Mouse (Mus musculus) embryonic facial prominence, embryonic 14.5 days (tissue): ENCODE results near the gene Ell. TPM values are rescaled to one million over a fixed set of nuclear protein-coding genes. Genes with fewer than 3 reads are reported as not detected.

ENCODE experiments used
- ATAC-seq: fragments of 200-750 bp; cut with Nextera tagmentation; 2 replicates; pipeline ENCODE4 v1.8.0; 2017; ENCODE audit warnings: low read depth, moderate number of reproducible peaks, moderate TSS enrichment
- DNase-seq: peaks from one replicate; pipeline ENCODE4 v3.0.0-alpha.2; 2015; ENCODE audit warnings: low spot score
- H3K27ac ChIP-seq: fragments of 300-500 bp; sonication (generic); replicated peaks from 2 replicates; pipeline ENCODE4 v1.5.1; 2014; ENCODE audit warnings: low read depth, mild to moderate bottlenecking, low read length, moderate library complexity
- H3K27me3 ChIP-seq: fragments of 300-500 bp; sonication (generic); replicated peaks from 2 replicates; pipeline ENCODE4 v1.6.1; 2014; ENCODE audit warnings: low read length; ENCODE audit not compliant: control insufficient read depth, insufficient read depth
- H3K36me3 ChIP-seq: fragments of 300-500 bp; sonication (generic); 2 replicates; pipeline ENCODE4 v1.6.1; 2014; ENCODE audit warnings: low read length, mixed read lengths; ENCODE audit not compliant: control insufficient read depth, insufficient read depth
- H3K4me1 ChIP-seq: fragments of 300-500 bp; sonication (generic); 2 replicates; pipeline ENCODE4 v1.6.1; 2014; ENCODE audit warnings: antibody characterized with exemption, low read length; ENCODE audit not compliant: control insufficient read depth, insufficient read depth
- H3K4me2 ChIP-seq: fragments of 300-500 bp; sonication (generic); 2 replicates; pipeline ENCODE4 v1.6.1; 2014; ENCODE audit warnings: low read depth, mild to moderate bottlenecking, low read length, moderate library complexity, mixed read lengths
- H3K4me3 ChIP-seq: fragments of 300-500 bp; sonication (generic); 2 replicates; pipeline ENCODE4 v1.5.1; 2014; ENCODE audit warnings: low read depth, mild to moderate bottlenecking, low read length
- H3K9ac ChIP-seq: fragments of 300-500 bp; sonication (generic); 2 replicates; pipeline ENCODE4 v1.6.1; 2014; ENCODE audit warnings: low read depth, mild to moderate bottlenecking, low read length, moderate library complexity, mixed read lengths
- H3K9me3 ChIP-seq: fragments of 300-500 bp; sonication (generic); 2 replicates; pipeline ENCODE4 v1.6.1; 2016; ENCODE audit warnings: low read length; ENCODE audit not compliant: control insufficient read depth
- WGBS: fragments of 180-500 bp; shearing (Covaris S2); extraction: QIAGEN DNeasy Blood & Tissue Kit; methylation state at CpG from one replicate; pipeline ENCODE4 v1.1.7; 2014; 5-methylcytosine and 5-hydroxymethylcytosine counted together
- polyA plus RNA-seq: library from polyadenylated mRNA; unstranded; fragments of >200 nt; fragmentation: Nextera tagmentation; extraction: Ambion mirVana; gene quantifications from 2 replicates; pipeline ENCODE4 v1.2.1, GENCODE M21; 2014

Gene Ell
- polyA plus RNA-seq, 1 experiment from 2014 or later = 17.3 TPM

DNA sequence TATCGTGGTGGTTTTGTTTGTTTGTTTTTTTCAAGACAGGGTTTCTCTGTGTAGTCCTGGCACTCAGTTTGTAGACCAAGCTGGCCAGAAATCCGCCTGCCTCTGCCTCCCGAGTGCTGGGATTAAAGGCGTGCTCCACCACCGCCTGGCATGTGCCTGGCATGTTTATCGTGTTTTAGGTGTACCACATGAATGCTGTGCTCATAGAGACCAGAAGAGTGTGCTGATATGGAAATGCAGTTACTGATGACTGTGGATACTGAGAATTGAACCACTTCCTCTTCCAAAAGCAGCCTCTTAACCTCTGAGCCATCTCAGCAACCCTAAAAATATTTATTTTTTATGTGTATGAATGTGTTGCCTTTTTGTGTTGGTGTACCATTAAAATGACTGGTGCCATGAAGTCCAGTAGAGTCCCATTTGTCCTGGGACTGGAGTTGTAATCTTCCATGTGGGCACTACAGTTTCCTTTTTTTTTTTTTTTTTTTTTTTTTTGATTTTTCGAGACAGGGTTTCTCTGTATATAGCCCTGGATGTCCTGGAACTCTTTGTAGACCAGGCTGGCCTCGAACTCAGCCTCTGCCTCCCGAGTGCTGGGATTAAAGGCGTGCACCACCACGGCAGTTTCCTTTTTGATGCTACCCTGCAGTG, 26.9 kb upstream of the Ell start:
- no peak for ATAC-seq
- WGBS = 91% methylated on average over 11 of the region's 11 CpGs

DNA sequence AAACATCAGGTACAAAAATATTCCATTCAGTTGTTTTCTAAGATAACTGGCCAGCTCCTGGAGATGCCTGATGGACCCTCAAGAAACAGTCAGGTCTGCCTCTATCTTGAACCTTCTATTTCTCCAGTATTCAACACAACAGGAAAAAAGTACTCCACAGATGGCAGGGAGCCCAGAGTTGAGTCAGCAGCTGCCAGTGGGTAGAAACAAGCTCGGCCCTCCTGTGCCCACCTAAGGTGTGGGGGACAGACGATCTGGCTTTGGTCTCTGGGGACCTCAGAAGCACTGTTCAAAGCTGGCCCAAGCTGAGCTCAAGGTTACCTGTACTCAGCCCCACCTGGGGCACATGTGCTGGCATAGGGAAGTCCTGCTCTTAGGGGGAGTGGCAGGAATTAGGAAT, 25.8 kb upstream of the Ell start:
- H3K9ac ChIP-seq = no peak overlapping the region
- ATAC-seq (no peak), DNase-seq (no peak)
- H3K4me1 ChIP-seq = peaks cover 7% of the 10 kb centered on the region
- H3K9me3 ChIP-seq = no peaks in the 10 kb centered on the region
- H3K36me3 ChIP-seq = peaks cover 31% of the 10 kb centered on the region
- no peak overlapping the region for H3K27ac ChIP-seq
- H3K4me3 ChIP-seq = no peak overlapping the region
- H3K4me2 ChIP-seq = no peak overlapping the region
- no peaks in the 10 kb centered on the region for H3K27me3 ChIP-seq
- 62% methylated on average over 2 of the region's 2 CpGs for WGBS

More for the DNA sequence above, 26.9 kb upstream of the Ell start:
- H3K4me2 ChIP-seq = no peak overlapping the region
- H3K9ac ChIP-seq = no peak overlapping the region
- peaks cover 7% of the 10 kb centered on the region for H3K4me1 ChIP-seq
- H3K36me3 ChIP-seq = peaks cover 41% of the 10 kb centered on the region
- no peaks in the 10 kb centered on the region for H3K27me3 ChIP-seq
- no peak for DNase-seq
- H3K9me3 ChIP-seq = no peaks in the 10 kb centered on the region
- no peak overlapping the region for H3K27ac ChIP-seq
- no peak overlapping the region for H3K4me3 ChIP-seq

DNA sequence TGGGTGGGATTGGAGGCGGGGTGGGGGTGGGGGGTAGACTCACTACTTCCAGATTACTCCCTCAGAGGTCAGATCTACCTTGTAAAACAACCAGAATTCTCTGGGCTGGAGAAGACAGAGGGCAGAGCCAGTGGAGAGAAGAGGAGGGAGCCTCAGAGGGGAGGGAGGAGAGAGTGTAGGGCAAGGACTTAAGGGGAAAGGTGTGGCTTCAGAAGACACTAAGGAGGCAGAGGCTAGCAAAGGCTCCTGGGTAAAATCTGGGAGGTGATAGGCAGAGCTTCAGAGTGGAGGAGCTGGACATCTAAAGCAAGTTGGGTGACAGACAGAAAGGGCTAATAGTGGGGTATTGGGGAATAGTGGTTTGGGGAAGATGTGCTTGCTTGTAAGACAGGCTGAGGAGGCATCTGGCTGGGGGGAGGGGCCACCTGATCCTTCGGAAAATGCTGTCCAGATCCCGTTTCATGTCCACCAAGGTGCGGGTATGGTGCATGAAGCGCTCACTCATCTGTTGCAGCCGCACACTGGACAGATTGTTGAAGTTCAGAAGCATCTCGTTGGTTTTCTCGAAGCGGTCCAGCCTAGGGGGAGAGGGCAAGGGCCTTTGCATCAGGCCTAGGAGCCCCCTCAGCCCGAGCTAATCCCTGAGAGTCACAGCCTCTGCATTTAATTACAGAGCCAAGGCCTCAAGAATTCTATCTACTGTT, 21.2 kb upstream of the Ell start:
- Histone ChIP-seq H3K27ac (no peak overlapping the region), H3K4me3 (no peak overlapping the region), H3K36me3 (peaks cover 32% of the 10 kb centered on the region), H3K9ac (no peak overlapping the region), H3K27me3 (no peaks in the 10 kb centered on the region), H3K4me2 (no peak overlapping the region), H3K4me1 (no peaks in the 10 kb centered on the region), H3K9me3 (no peaks in the 10 kb centered on the region)
- ATAC-seq (no peak), DNase-seq (no peak)
- 67% methylated on average over 10 of the region's 10 CpGs for WGBS

DNA sequence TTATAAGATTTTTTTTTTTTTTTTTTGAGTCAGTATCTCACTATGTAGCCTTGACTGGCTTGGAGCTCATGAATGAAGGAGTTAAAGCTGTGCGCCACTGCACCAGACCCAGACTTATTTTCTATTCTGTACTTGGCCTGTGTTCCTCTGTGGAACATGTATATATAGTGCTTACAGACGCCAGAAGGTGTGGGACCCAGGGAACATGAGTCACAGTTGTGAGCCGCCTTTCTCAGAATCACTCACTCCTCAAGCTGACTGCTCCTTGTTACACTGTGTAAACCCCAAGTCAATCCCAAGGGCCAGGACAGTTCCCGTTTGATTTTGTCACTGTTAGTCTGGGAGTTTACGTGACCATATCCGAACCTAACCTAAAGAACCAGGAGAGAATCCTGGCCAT, 20.2 kb upstream of the Ell start:
- no peak overlapping the region for H3K4me3 ChIP-seq
- DNase-seq (no peak), ATAC-seq (no peak)
- no peaks in the 10 kb centered on the region for H3K27me3 ChIP-seq
- H3K9me3 ChIP-seq = no peaks in the 10 kb centered on the region
- H3K4me2 ChIP-seq = no peak overlapping the region
- H3K27ac ChIP-seq = no peak overlapping the region
- H3K9ac ChIP-seq = no peak overlapping the region
- H3K36me3 ChIP-seq = peaks cover 26% of the 10 kb centered on the region
- H3K4me1 ChIP-seq = 0 out of 2 replicates have a peak, but pooled peaks cover 6% of the 10 kb centered on the region
- WGBS = 90% methylated on average over 6 of the region's 6 CpGs

DNA sequence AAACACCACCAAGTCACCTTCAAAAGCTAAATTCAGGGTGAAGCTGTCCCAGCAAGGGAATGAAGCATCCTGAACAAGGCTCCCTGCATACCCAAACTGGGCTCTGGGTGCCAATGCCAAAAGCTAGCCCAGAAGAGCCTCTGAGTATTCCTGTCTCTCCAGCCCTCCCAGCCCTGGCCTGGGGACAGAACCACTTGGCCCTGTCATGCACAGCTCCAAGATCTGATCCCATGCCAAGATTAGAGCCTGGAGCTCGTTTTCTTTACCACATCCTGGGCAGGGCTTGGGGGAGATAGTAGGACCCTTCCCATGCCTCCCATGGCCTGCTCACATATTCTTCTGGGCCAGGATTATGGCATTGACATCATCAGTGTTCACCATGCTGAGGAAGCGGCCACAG, 19.7 kb upstream of the Ell start:
- no peak overlapping the region for H3K9ac ChIP-seq
- H3K4me1 ChIP-seq = 0 out of 2 replicates have a peak, but pooled peaks cover 6% of the 10 kb centered on the region
- no peaks in the 10 kb centered on the region for H3K27me3 ChIP-seq
- peaks cover 21% of the 10 kb centered on the region; the same call in 1 of the 2 replicates for H3K36me3 ChIP-seq
- no peak for ATAC-seq
- H3K4me3 ChIP-seq = no peak overlapping the region
- no peak overlapping the region for H3K4me2 ChIP-seq
- WGBS = 59% methylated on average over 2 of the region's 2 CpGs
- no peak for DNase-seq
- no peaks in the 10 kb centered on the region for H3K9me3 ChIP-seq
- H3K27ac ChIP-seq = no peak overlapping the region

DNA sequence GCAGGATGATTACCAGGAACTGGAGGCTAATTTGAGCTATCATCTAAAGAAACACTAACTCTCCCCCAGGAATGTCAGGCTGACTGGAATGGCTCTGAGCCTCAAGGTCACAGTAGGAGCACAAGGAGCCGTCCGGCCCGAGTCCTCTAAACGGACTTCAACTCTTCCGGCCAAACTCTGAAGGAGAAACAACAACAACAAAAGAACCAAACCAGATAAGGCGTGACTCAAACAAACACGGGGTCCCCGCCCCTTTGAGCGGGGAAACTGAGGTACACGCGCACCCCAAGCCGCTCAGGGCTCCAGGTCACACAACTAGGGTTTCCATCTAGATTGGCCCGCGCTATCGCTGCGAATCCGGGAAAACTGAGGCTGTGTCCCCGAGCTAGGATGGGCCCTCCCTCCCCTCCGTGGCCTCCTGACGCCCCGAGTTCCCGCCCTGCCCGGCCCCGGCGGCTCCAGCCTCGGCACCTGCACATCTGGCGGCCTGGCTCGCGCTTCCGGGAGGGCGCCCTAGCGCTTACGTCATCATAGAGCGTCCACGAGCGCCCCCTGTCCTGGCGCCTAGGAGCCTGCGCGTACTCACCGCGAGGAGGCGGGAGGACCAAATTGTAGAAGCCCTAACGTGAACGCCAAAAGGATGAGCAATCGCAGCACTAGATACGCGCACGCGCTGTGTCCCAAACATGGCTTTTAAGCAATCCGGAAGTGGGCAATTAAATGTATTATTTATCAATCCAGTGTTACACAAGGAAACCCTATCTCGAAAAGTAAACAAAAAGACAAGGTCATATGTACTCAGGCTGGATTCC, 16.5 kb upstream of the Ell start:
- H3K27me3 ChIP-seq = no peaks in the 10 kb centered on the region
- H3K4me2 ChIP-seq = peak overlapping the region; percentile 86
- under 1% methylated on average over 49 of the region's 51 CpGs for WGBS
- peak overlapping the region; percentile 87 for H3K9ac ChIP-seq
- ATAC-seq = peak; percentile 90
- peak overlapping the region; percentile 84 for H3K4me3 ChIP-seq
- H3K4me1 ChIP-seq = peaks cover 13% of the 10 kb centered on the region; the same call in 1 of the 2 replicates
- H3K9me3 ChIP-seq = no peaks in the 10 kb centered on the region
- H3K27ac ChIP-seq = peak overlapping the region; percentile 89
- peak; percentile 99 for DNase-seq
- peaks cover 10% of the 10 kb centered on the region; the same call in 1 of the 2 replicates for H3K36me3 ChIP-seq

DNA sequence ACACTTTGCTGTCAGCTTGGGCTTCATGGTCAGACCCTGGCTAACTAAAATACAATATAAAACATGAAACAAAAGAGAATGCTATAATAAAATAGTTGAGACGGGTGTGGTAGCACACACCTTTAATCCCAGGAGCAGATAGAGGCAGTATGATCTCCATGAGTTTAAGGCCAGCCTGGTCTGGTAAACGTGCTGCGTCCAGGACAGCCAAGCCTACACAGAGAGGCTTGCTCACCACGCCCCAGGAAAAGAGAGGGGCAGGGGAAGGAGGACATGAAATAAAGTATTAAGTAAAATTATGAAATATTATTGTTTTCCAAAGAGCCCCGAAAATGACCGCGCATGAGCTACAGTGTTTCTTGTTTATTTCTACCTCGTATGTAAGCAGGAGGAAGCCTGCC, 12.1 kb upstream of the Ell start:
- 5% methylated on average over 8 of the region's 8 CpGs for WGBS
- no peak for ATAC-seq
- H3K4me1 ChIP-seq = peaks cover 18% of the 10 kb centered on the region

DNA sequence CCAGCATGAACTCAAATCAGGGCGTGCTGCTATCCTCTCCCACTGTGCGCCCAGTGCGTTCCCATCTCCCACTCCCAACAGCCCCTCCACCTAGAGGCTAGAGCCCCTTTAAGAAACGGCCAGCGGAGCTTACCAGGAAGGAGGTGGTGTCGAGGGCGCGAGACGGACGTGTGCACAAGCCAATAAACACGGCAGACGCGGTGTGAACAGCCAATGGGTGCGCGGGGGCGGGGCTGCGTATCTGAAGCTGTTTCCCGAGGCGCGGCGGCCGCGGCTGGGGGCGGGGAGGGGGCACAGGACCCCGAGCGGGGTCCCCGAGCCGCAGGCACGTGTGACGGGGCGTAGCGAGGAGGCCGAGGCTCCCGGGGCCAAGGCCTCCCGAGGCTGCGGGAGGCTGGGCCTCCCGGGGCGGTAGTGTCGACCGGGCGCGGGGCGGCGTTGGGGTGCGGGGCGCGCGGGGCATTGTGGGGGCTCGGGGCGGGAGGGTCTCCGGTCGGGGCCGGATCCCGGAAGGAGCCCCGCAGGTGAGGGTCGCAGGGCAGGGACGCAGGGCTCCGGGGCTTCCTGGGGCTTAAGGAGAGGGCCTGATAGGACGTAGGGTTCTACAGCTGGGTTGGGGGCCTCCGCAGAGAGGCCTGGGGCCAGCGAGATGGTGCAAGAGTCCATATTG, 11.6 kb upstream of the Ell start, which contains the start of the genes Fkbp8 and Kxd1:
TSS of gene Fkbp8 (plus strand) at position 213 of the 670 bp plus-strand sequence.
TSS of gene Kxd1 (minus strand) at position 445 of the 670 bp plus-strand sequence.
- Histone ChIP-seq H3K9me3 (no peaks in the 10 kb centered on the region), H3K27me3 (no peaks in the 10 kb centered on the region), H3K27ac (peak within 1 kb of the TSS; percentile 77), H3K9ac (peak within 1 kb of the TSS; percentile 91), H3K4me3 (peak within 1 kb of the TSS; percentile 67), H3K36me3 (peaks cover 33% of the 10 kb centered on the region), H3K4me2 (peak within 1 kb of the TSS; percentile 88), H3K4me1 (peaks cover 18% of the 10 kb centered on the region)
- ATAC-seq (peak; percentile 96), DNase-seq (peak; percentile 97)
- under 1% methylated on average over 25 of the region's 61 CpGs for WGBS

More for the DNA sequence above, 12.1 kb upstream of the Ell start:
- DNase-seq = no peak
- no peaks in the 10 kb centered on the region for H3K27me3 ChIP-seq
- H3K4me2 ChIP-seq = peak overlapping the region; percentile 88
- H3K36me3 ChIP-seq = peaks cover 28% of the 10 kb centered on the region
- peak overlapping the region; percentile 67 for H3K4me3 ChIP-seq
- peak overlapping the region; percentile 77 for H3K27ac ChIP-seq
- H3K9ac ChIP-seq = peak overlapping the region; percentile 91
- H3K9me3 ChIP-seq = no peaks in the 10 kb centered on the region
